Mouse (Mus musculus) E14TG2a.4 (cell line): ENCODE data around the gene Ubiad1.

Experiments used
- CTCF ChIP-seq: conservative IDR thresholded peaks from 2 replicates; pipeline ENCODE4 v1.5.1; 2014; ENCODE audit warnings: low read length
- NANOG ChIP-seq: IDR thresholded peaks from 2 replicates; pipeline ENCODE4 v1.6.1; 2014; ENCODE audit warnings: borderline replicate concordance, low read length, mixed read lengths

- TF ChIP-seq CTCF = no peak
- TF ChIP-seq NANOG = no peak
These were observed 2.0 kb downstream of the Ubiad1 start for GRCm38 (mm10) chr4:148442598-148442997.
